Mouse (Mus musculus): Measurements from ENCODE around the gene Ankrd61.

DNA sequence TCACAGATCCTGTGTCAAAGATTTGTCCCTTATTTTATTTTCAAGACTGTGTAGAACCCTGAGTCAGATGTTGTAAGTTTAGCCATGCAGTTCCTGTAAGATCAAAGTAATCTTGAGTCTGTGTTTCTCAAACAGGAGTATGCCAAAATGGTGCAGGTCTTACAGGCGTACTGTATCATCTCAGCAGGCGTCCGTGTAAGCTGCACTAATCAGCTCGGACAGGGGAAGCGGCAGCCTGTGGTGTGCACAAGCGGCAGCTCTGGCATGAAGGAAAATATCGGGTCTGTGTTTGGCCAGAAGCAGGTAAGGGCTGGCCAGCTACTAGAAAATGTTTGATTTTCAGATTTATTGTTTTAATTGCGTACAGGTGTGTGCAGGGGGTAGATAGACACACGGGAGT lies 18.7 kb upstream of the Ankrd61 start:
- no peak for TF ChIP-seq POLR2A (IDR thresholded peaks at IDR 0.05; ENCODE audit: insufficient read depth, low read depth, low read length)
- TF ChIP-seq CTCF (IDR thresholded peaks at IDR 0.05; ENCODE audit: insufficient read depth, low read depth, low read length) = no peak
